Mouse (Mus musculus) CH12.LX (cell line): ENCODE measurements around the gene Snrpb. TPM values are rescaled to one million over a fixed set of nuclear protein-coding genes. Genes with fewer than 3 reads are reported as not detected.
A peak's percentile ranks its signal among the peaks of the same experiment; 100 is the strongest.

Experiments
- DNase-seq: peaks from one replicate; pipeline ENCODE4 v3.0.0-alpha.2; 2013; ENCODE audit errors: extremely low read depth
- H3K27ac ChIP-seq: 2 replicates; pipeline ENCODE4 v1.5.1; 2012; ENCODE audit warnings: low read depth, mild to moderate bottlenecking, control low read depth, moderate library complexity; ENCODE audit not compliant: insufficient read depth
- H3K27me3 ChIP-seq: replicated peaks from 2 replicates; pipeline ENCODE3; 2012; ENCODE audit warnings: inconsistent platforms
- H3K36me3 ChIP-seq, 2 experiments: replicated peaks in 1 of 2; 2 replicates each; pipeline versions ENCODE3 to v1.6.1; 2012; ENCODE audit warnings: inconsistent platforms in 1 of 2, low read length in 1 of 2, mild to moderate bottlenecking in 1 of 2, mixed read lengths in 1 of 2, moderate library complexity in 1 of 2; ENCODE audit not compliant: control insufficient read depth in 1 of 2, insufficient read depth in 1 of 2
- H3K4me1 ChIP-seq, 2 experiments: 2 replicates each; pipeline ENCODE4 v1.6.1; 2012; ENCODE audit warnings: inconsistent platforms in 1 of 2, moderate library complexity in 1 of 2; ENCODE audit not compliant: insufficient read depth in 2 of 2, control insufficient read depth in 1 of 2
- H3K4me2 ChIP-seq: 2 replicates; pipeline ENCODE4 v1.6.1; 2012; ENCODE audit warnings: low read depth, mild to moderate bottlenecking, control low read depth; ENCODE audit not compliant: poor library complexity, insufficient read depth, severe bottlenecking
- H3K4me3 ChIP-seq, 3 experiments: fragments of 150-350 bp in 1 of 3; sonication (generic) in 1 of 3; replicated peaks in 1 of 3; 2 replicates each; pipeline versions ENCODE3 to v1.5.1; 2011 to 2012; ENCODE audit warnings: low read depth in 2 of 3, low read length in 2 of 3, mild to moderate bottlenecking in 2 of 3, moderate library complexity in 2 of 3, control low read depth in 1 of 3, improper control_type of control experiment in 1 of 3, inconsistent platforms in 1 of 3, mixed read lengths in 1 of 3; ENCODE audit not compliant: poor library complexity in 1 of 3
- H3K79me2 ChIP-seq: replicated peaks from 2 replicates; pipeline ENCODE4 v1.6.1; 2012; ENCODE audit warnings: mild to moderate bottlenecking, moderate library complexity; ENCODE audit not compliant: control insufficient read depth, poor library complexity, insufficient read depth, severe bottlenecking; ENCODE audit errors: extremely low read depth
- H3K9ac ChIP-seq: 2 replicates; pipeline ENCODE4 v1.6.1; 2012; ENCODE audit warnings: low read depth, mild to moderate bottlenecking, control low read depth, moderate library complexity; ENCODE audit not compliant: insufficient read depth
- H3K9me3 ChIP-seq: replicated peaks from 2 replicates; pipeline ENCODE3; 2012; ENCODE audit warnings: low read length, inconsistent platforms, mixed read lengths
- BHLHE40 ChIP-seq: IDR thresholded peaks from 2 replicates; pipeline ENCODE4 v1.6.1; 2011; ENCODE audit warnings: mild to moderate bottlenecking, low read depth, low read length, improper control_type of control experiment
- CHD1 ChIP-seq: IDR thresholded peaks from 2 replicates; pipeline ENCODE4 v1.6.1; 2012; ENCODE audit warnings: low read depth, low read length, improper control_type of control experiment, inconsistent platforms
- CHD2 ChIP-seq: IDR thresholded peaks from 2 replicates; pipeline ENCODE4 v1.6.1; 2011; ENCODE audit warnings: low read length, improper control_type of control experiment
- CTCF ChIP-seq, 2 experiments: IDR thresholded peaks in 1 of 2; conservative IDR thresholded peaks in 1 of 2; 2 replicates each; pipeline ENCODE4 v1.5.1; 2011 to 2012; ENCODE audit warnings: low read depth in 2 of 2, low read length in 2 of 2, improper control_type of control experiment in 1 of 2, inconsistent platforms in 1 of 2, mild to moderate bottlenecking in 1 of 2, moderate library complexity in 1 of 2
- E2F4 ChIP-seq: IDR thresholded peaks from 2 replicates; pipeline ENCODE4 v1.6.1; 2011; ENCODE audit warnings: low read depth, low read length, improper control_type of control experiment; ENCODE audit not compliant: insufficient replicate concordance
- ELF1 ChIP-seq: IDR thresholded peaks from 2 replicates; pipeline ENCODE4 v1.6.1; 2014; ENCODE audit warnings: low read depth, mild to moderate bottlenecking, inconsistent platforms, low read length, improper control_type of control experiment
- EP300 ChIP-seq: IDR thresholded peaks from 2 replicates; pipeline ENCODE4 v1.6.1; 2011; ENCODE audit warnings: low read length, improper control_type of control experiment
- ETS1 ChIP-seq: conservative IDR thresholded peaks from 2 replicates; pipeline ENCODE4 v1.6.1; 2012; ENCODE audit warnings: low read depth, mild to moderate bottlenecking, inconsistent platforms, low read length, improper control_type of control experiment, moderate library complexity
- GABPA ChIP-seq: IDR thresholded peaks from 2 replicates; pipeline ENCODE4 v1.6.1; 2012; ENCODE audit warnings: low read depth, low read length, improper control_type of control experiment, inconsistent platforms; ENCODE audit not compliant: insufficient replicate concordance
- HCFC1 ChIP-seq: IDR thresholded peaks from 2 replicates; pipeline ENCODE4 v1.6.1; 2012; ENCODE audit warnings: low read depth, mild to moderate bottlenecking, inconsistent platforms, low read length, improper control_type of control experiment
- IRF4 ChIP-seq: IDR thresholded peaks from 2 replicates; pipeline ENCODE4 v1.6.1; 2014; ENCODE audit warnings: low read depth, mild to moderate bottlenecking, inconsistent platforms, low read length, improper control_type of control experiment
- JUN ChIP-seq: IDR thresholded peaks from 2 replicates; pipeline ENCODE4 v1.6.1; 2011; ENCODE audit warnings: low read depth, mild to moderate bottlenecking, low read length, improper control_type of control experiment, moderate library complexity; ENCODE audit not compliant: insufficient read depth
- JUND ChIP-seq: conservative IDR thresholded peaks from 2 replicates; pipeline ENCODE4 v1.6.1; 2011; ENCODE audit warnings: low read depth, low read length, improper control_type of control experiment
- KAT2A ChIP-seq: IDR thresholded peaks from 2 replicates; pipeline ENCODE4 v1.6.1; 2012; ENCODE audit warnings: low read length, improper control_type of control experiment, inconsistent platforms; ENCODE audit not compliant: insufficient replicate concordance
- MAFK ChIP-seq: IDR thresholded peaks from 2 replicates; pipeline ENCODE4 v1.6.1; 2011; ENCODE audit warnings: low read length, improper control_type of control experiment; ENCODE audit not compliant: insufficient replicate concordance
- MAX ChIP-seq: IDR thresholded peaks from 2 replicates; pipeline ENCODE4 v1.6.1; 2011; ENCODE audit warnings: low read length, improper control_type of control experiment
- MAZ ChIP-seq: IDR thresholded peaks from 2 replicates; pipeline ENCODE4 v1.6.1; 2012; ENCODE audit warnings: low read depth, mild to moderate bottlenecking, inconsistent platforms, low read length, improper control_type of control experiment, moderate library complexity
- MEF2A ChIP-seq: IDR thresholded peaks from 2 replicates; pipeline ENCODE4 v1.6.1; 2014; ENCODE audit warnings: low read depth, mild to moderate bottlenecking, inconsistent platforms, low read length, improper control_type of control experiment, borderline replicate concordance
- MXI1 ChIP-seq: IDR thresholded peaks from 2 replicates; pipeline ENCODE4 v1.6.1; 2011; ENCODE audit warnings: mild to moderate bottlenecking, low read depth, low read length, improper control_type of control experiment
- MYC ChIP-seq: IDR thresholded peaks from 2 replicates; pipeline ENCODE4 v1.6.1; 2011; ENCODE audit warnings: low read depth, mild to moderate bottlenecking, improper control_type of control experiment, low read length
- NELFE ChIP-seq: IDR thresholded peaks from 2 replicates; pipeline ENCODE4 v1.6.1; 2011; ENCODE audit warnings: low read depth, low read length, improper control_type of control experiment
- NRF1 ChIP-seq: IDR thresholded peaks from 2 replicates; pipeline ENCODE4 v1.6.1; 2014; ENCODE audit warnings: low read depth, mild to moderate bottlenecking, inconsistent platforms, low read length, improper control_type of control experiment, moderate library complexity
- PAX5 ChIP-seq: IDR thresholded peaks from 2 replicates; pipeline ENCODE4 v1.6.1; 2012; ENCODE audit warnings: low read length, inconsistent platforms, mixed read lengths
- POLR2A ChIP-seq: IDR thresholded peaks from 2 replicates; pipeline ENCODE4 v1.6.1; 2011; ENCODE audit warnings: low read depth, mild to moderate bottlenecking, improper control_type of control experiment, low read length
- POLR2AphosphoS2 ChIP-seq: IDR thresholded peaks from 2 replicates; pipeline ENCODE4 v1.6.1; 2011; ENCODE audit warnings: low read depth, low read length, improper control_type of control experiment
- RAD21 ChIP-seq: IDR thresholded peaks from 2 replicates; pipeline ENCODE4 v1.6.1; 2011; ENCODE audit warnings: low read depth, mild to moderate bottlenecking, low read length, improper control_type of control experiment, moderate library complexity
- RCOR1 ChIP-seq: conservative IDR thresholded peaks from 2 replicates; pipeline ENCODE4 v1.6.1; 2012; ENCODE audit warnings: low read depth, mild to moderate bottlenecking, inconsistent platforms, low read length, improper control_type of control experiment
- SIN3A ChIP-seq: IDR thresholded peaks from 2 replicates; pipeline ENCODE4 v1.6.1; 2012; ENCODE audit warnings: low read length, improper control_type of control experiment, inconsistent platforms
- SMC3 ChIP-seq: IDR thresholded peaks from 2 replicates; pipeline ENCODE4 v1.6.1; 2011; ENCODE audit warnings: low read depth, low read length, improper control_type of control experiment
- TBP ChIP-seq: conservative IDR thresholded peaks from 2 replicates; pipeline ENCODE4 v1.6.1; 2011; ENCODE audit warnings: low read depth, low read length, improper control_type of control experiment
- TCF12 ChIP-seq: IDR thresholded peaks from 2 replicates; pipeline ENCODE4 v1.6.1; 2014; ENCODE audit warnings: low read depth, mild to moderate bottlenecking, inconsistent platforms, low read length, improper control_type of control experiment
- UBTF ChIP-seq: IDR thresholded peaks from 2 replicates; pipeline ENCODE4 v1.6.1; 2012; ENCODE audit warnings: low read depth, mild to moderate bottlenecking, inconsistent platforms, low read length, improper control_type of control experiment, moderate library complexity
- USF1 ChIP-seq: IDR thresholded peaks from 2 replicates; pipeline ENCODE4 v1.6.1; 2014; ENCODE audit warnings: low read depth, mild to moderate bottlenecking, inconsistent platforms, low read length, improper control_type of control experiment
- USF2 ChIP-seq: conservative IDR thresholded peaks from 2 replicates; pipeline ENCODE4 v1.6.1; 2011; ENCODE audit warnings: low read depth, low read length, improper control_type of control experiment
- ZC3H11A ChIP-seq: IDR thresholded peaks from 2 replicates; pipeline ENCODE4 v1.6.1; 2012; ENCODE audit warnings: low read depth, mild to moderate bottlenecking, inconsistent platforms, low read length, improper control_type of control experiment
- ZKSCAN1 ChIP-seq: IDR thresholded peaks from 2 replicates; pipeline ENCODE4 v1.6.1; 2012; ENCODE audit warnings: low read depth, inconsistent platforms, low read length, improper control_type of control experiment, borderline replicate concordance
- ZMIZ1 ChIP-seq: IDR thresholded peaks from 2 replicates; pipeline ENCODE4 v1.6.1; 2012; ENCODE audit warnings: low read depth, mild to moderate bottlenecking, inconsistent platforms, low read length, improper control_type of control experiment
- ZNF384 ChIP-seq: IDR thresholded peaks from 2 replicates; pipeline ENCODE4 v1.6.1; 2012; ENCODE audit warnings: low read depth, low read length, improper control_type of control experiment, inconsistent platforms
- dilution Hi-C: fragments of 300-500 bp; cut with MboI; formaldehyde crosslinking; loops from 2 replicates; pipeline ENCODE4 v1.14.3; 2020; ENCODE audit warnings: low sequenced_read_pairs; ENCODE audit not compliant: extremely low pct_unique_long_range_greater_than_20kb, extremely low pct_ligation_motif_present
- in situ Hi-C: fragments of 300-500 bp; cut with MboI; formaldehyde crosslinking; loops from 3 replicates; pipeline ENCODE4 v1.14.3; 2019; ENCODE audit warnings: low sequenced_read_pairs, low pct_ligation_motif_present, low pct_unique_long_range_greater_than_20kb, mixed read lengths
- polyA plus RNA-seq: library from polyadenylated mRNA; unstranded; fragments of >175 nt; gene quantifications from 2 replicates; pipeline ENCODE4 v1.2.1, GENCODE M21; 2012; ENCODE audit warnings: low read depth; ENCODE audit not compliant: insufficient read length
- total RNA-seq, 2 experiments: library from RNA; depleted of rRNA; stranded (reverse); fragments of 300-350 nt in 1 of 2; fragments of >200 nt in 1 of 2; gene quantifications; 2 replicates each; pipeline ENCODE4 v1.2.3; 2012 to 2014

Gene Snrpb
- total RNA-seq (2012; rRNA removed) (422 and 534 TPM in 2 replicates), total RNA-seq (2014; rRNA removed) (515 and 524 TPM in 2 replicates), polyA plus RNA-seq (318 and 413 TPM in 2 replicates)

DNA sequence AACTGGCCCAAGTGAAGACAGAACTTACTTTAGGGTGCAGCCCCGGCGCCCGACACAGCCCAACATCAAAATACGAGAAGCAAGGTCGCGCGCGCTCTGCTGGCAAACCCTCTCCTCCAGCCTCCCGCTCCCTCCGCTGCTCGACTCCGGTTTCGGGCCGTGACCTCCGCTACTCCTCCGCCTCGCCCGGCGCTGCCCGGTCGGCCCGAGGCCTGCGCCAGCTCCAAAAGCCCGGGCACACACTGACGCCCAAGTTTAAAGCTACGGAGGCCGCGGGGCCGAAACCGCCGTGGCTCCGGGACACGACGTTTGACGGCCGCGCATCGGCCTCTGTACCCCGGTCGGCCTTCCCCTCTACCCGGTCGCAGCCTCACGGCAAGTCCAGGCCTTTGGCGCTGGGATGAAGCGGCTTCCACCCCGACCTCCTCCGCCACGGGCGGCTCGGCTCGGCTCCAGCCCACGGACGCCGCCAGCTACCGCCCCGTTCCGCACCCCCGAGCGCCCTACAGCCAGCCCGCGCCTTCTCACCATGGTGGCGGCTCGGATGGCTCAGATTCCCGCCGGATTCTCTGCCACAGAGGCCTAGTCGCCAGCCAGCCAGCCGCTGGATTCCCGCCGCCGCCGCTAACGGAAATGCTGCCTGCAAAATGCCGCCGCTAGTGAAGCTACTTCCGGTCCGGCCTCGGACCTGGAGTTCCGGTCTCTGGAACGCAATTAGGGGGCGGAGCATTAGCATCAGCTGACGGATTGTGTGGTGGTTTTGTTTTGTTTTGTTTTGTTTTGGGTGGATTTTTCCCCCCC lies at the start of gene Snrpb:
Snrpb (minus strand) TSS at position 698 of the 801 bp plus-strand sequence.
- TF ChIP-seq KAT2A = peak; percentile 90
- TF ChIP-seq ELF1 = peak; percentile 91
- TF ChIP-seq ZMIZ1 = peak; percentile 76
- no peak for TF ChIP-seq ZNF384
- no peak for TF ChIP-seq MEF2A
- TF ChIP-seq RCOR1 = no peak
- no peak for TF ChIP-seq ETS1
- TF ChIP-seq PAX5 = no peak
- TF ChIP-seq MXI1 = peak; percentile 72; the same call in 1 of the 2 replicates
- no peak for TF ChIP-seq MAFK
- no peak for TF ChIP-seq JUND
- peak; percentile 99; the same call in 1 of the 2 replicates for TF ChIP-seq SIN3A
- peak; percentile 99 for TF ChIP-seq TCF12
- no peak for TF ChIP-seq RAD21
- no peak for TF ChIP-seq JUN
- peak; percentile 61; the same call in 1 of the 2 replicates for TF ChIP-seq E2F4
- no peak for TF ChIP-seq CHD2
- no peak for TF ChIP-seq NRF1
- TF ChIP-seq CHD1 = no peak; the same call in 1 of the 2 replicates
- peak; percentile 96 for TF ChIP-seq TBP
- no peak for TF ChIP-seq CTCF (conservative IDR thresholded peaks at IDR 0.05 in 1 of 2, IDR thresholded peaks at IDR 0.05 in 1 of 2; ENCODE audit: low read depth in 2 of 2, low read length in 2 of 2)
- TF ChIP-seq NELFE = peak; percentile 91
- TF ChIP-seq SMC3 = no peak
- no peak for TF ChIP-seq ZC3H11A
- TF ChIP-seq EP300 = no peak
- no peak for TF ChIP-seq MYC
- TF ChIP-seq HCFC1 = peak; percentile 81
- peak; percentile 76 for TF ChIP-seq USF1
- TF ChIP-seq UBTF = peak; percentile 55; the same call in 1 of the 2 replicates
- 0 out of 2 replicates have a peak, but pooled peaks have one; percentile 12 for TF ChIP-seq MAZ
- TF ChIP-seq IRF4 = 0 out of 2 replicates have a peak, but pooled peaks have one; percentile 10
- TF ChIP-seq MAX = peak; percentile 73; the same call in 1 of the 2 replicates
- TF ChIP-seq POLR2A = peak; percentile 90
- TF ChIP-seq BHLHE40 = no peak
- TF ChIP-seq ZKSCAN1 = no peak
- TF ChIP-seq POLR2AphosphoS2 = peak; percentile 77; the same call in 1 of the 2 replicates
- TF ChIP-seq GABPA = no peak
- 0 out of 2 replicates have a peak, but pooled peaks have one; percentile 45 for TF ChIP-seq USF2
- peaks cover 5 to 26% of the 10 kb centered on the region in 2 experiments for H3K4me1 ChIP-seq
- dilution Hi-C loops (no loop called here), in situ Hi-C loops (no loop called here)
- peak within 1 kb of the TSS; percentile 64 for H3K4me2 ChIP-seq
- peak within 1 kb of the TSS; percentile 41; the same call in 1 of the 2 replicates for H3K27ac ChIP-seq
- H3K4me3 ChIP-seq = peak within 1 kb of the TSS; percentile 83 to 100 (median 84)
- H3K9ac ChIP-seq = peak within 1 kb of the TSS; percentile 97
- peaks cover 19 to 33% of the 10 kb centered on the region in 2 experiments for H3K36me3 ChIP-seq
- peaks cover 12% of the 10 kb centered on the region for H3K27me3 ChIP-seq
- H3K79me2 ChIP-seq = peaks cover 41% of the 10 kb centered on the region
- H3K9me3 ChIP-seq = no peaks in the 10 kb centered on the region
- DNase-seq = peak; percentile 92
